Mouse (Mus musculus): Measurements from ENCODE around the gene Pcgf6. TPM values are rescaled to one million over a fixed set of nuclear protein-coding genes. Genes with fewer than 3 reads are reported as not detected.

Pcgf6 gene
- polyA plus RNA-seq, 1 experiment from 2014 or later, result 20.4 TPM

DNA sequence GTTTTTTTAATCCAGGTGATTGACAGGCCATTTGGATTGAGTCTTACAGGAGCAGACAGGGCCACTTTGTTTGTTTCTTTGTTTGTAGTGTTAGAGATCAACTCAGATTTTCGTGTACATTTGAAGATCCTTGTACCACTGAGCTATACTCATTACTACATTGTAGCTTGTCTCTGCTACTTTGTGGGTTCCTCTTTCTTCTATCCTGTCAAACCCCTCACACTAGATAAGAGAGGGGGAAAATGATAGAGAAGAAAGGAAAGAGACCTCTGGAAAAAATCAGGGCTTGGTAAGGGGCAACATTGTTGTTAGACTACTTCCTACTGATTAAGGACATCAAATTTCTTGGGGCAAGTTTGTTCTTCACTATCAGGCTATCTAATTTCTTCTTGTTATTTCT, 7.0 kb upstream of the Pcgf6 start:
- no peak for ATAC-seq
- H3K27me3 ChIP-seq (replicated peaks; ENCODE audit: control insufficient read depth, insufficient read depth, low read length), result no peaks in the 10 kb centered on the region
- H3K9ac ChIP-seq (ENCODE audit: low read length), result no peak overlapping the region
- no peak overlapping the region for H3K27ac ChIP-seq (ENCODE audit: low read depth, low read length)
- 68% methylated on average over 1 of the region's 1 CpGs for WGBS
- no peak overlapping the region for H3K4me2 ChIP-seq (ENCODE audit: low read length)
- H3K36me3 ChIP-seq (ENCODE audit: control insufficient read depth, insufficient read depth, low read length), result no peaks in the 10 kb centered on the region
- H3K4me3 ChIP-seq (ENCODE audit: low read depth, low read length), result no peak overlapping the region
- no peaks in the 10 kb centered on the region for H3K4me1 ChIP-seq (ENCODE audit: control insufficient read depth, insufficient read depth, low read length)
- H3K9me3 ChIP-seq (replicated peaks; ENCODE audit: control insufficient read depth, low read length), result no peaks in the 10 kb centered on the region
- DNase-seq (ENCODE audit: low spot score), result no peak

DNA sequence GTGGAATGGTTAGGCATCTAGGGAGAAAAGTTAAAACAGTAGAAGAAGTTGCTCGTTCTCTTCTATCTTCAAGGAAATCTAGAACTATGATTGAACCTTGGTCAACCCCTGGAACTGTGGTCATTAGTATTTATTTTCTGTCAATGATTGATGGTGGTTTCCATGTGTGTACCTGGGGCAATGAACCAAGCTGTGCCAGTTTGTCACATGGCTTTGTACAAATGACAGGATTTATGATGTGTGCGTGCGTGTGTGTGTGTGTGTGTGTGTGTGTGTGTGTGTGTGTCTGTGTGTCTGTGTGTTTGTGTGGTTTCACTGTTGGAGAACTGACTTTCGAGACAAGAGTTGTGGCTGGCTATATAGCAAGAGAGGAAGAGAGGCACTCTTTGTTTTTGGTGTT, 2.8 kb upstream of the Pcgf6 start:
- Histone ChIP-seq H3K27ac (ENCODE audit: low read depth, low read length) (no peak overlapping the region), H3K4me1 (ENCODE audit: control insufficient read depth, insufficient read depth, low read length) (peaks cover 11% of the 10 kb centered on the region), H3K4me3 (ENCODE audit: low read depth, low read length) (no peak overlapping the region), H3K36me3 (ENCODE audit: control insufficient read depth, insufficient read depth, low read length) (peaks cover under 1% of the 10 kb centered on the region; the same call in 1 of the 2 replicates), H3K9ac (ENCODE audit: low read length) (no peak overlapping the region), H3K4me2 (ENCODE audit: low read length) (no peak overlapping the region), H3K27me3 (replicated peaks; ENCODE audit: control insufficient read depth, insufficient read depth, low read length) (no peaks in the 10 kb centered on the region), H3K9me3 (replicated peaks; ENCODE audit: control insufficient read depth, low read length) (no peaks in the 10 kb centered on the region)
- 87% methylated on average over 4 of the region's 4 CpGs for WGBS
- no peak for ATAC-seq
- DNase-seq (ENCODE audit: low spot score), result no peak

DNA sequence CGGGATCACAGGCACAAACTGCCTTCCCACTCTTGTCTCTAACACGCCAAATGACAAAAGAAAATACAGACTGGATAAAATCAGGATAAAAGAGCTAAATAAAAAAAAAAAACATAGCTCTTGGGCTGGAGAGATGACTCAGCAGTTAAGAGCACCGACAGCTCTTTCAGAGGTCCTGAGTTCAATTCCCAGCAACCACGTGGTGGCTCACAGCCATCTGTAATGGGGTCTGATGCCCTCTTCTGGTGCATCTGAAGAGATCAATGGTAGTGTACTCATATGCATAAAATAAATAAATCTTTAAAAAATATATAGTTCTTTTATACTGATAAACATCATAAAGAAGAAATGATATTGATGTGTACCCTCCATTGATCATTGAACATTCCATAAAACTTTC, 2.2 kb upstream of the Pcgf6 start:
- peaks cover 4% of the 10 kb centered on the region; the same call in 1 of the 2 replicates for H3K36me3 ChIP-seq (ENCODE audit: control insufficient read depth, insufficient read depth, low read length)
- H3K9me3 ChIP-seq (replicated peaks; ENCODE audit: control insufficient read depth, low read length), result no peaks in the 10 kb centered on the region
- 82% methylated on average over 4 of the region's 4 CpGs for WGBS
- H3K27me3 ChIP-seq (replicated peaks; ENCODE audit: control insufficient read depth, insufficient read depth, low read length), result no peaks in the 10 kb centered on the region
- no peak overlapping the region for H3K27ac ChIP-seq (ENCODE audit: low read depth, low read length)
- DNase-seq (ENCODE audit: low spot score) (no peak), ATAC-seq (no peak)
- H3K4me3 ChIP-seq (ENCODE audit: low read depth, low read length), result no peak overlapping the region
- H3K4me1 ChIP-seq (ENCODE audit: control insufficient read depth, insufficient read depth, low read length), result peaks cover 11% of the 10 kb centered on the region
- no peak overlapping the region for H3K9ac ChIP-seq (ENCODE audit: low read length)
- no peak overlapping the region for H3K4me2 ChIP-seq (ENCODE audit: low read length)

DNA sequence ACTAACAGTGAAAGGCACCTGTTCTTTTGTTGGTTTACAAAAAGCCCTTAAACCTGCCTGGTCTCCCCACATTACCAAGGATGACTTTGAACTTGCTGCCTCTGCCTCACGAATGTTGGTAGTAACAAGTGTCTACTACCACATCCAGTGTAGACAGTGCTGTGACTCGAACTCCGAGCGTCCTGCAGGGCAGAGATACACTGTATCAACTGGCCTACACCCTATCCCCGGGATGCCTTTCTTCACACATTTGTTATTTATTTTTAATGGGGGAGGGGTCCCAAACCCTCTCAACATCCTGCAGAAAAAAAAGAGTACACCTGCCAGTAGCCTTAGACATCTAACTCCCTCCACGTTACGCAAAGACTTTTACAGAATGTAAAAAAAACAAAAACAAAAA, 866 bp downstream of the Pcgf6 start:
- Histone ChIP-seq H3K9ac (ENCODE audit: low read length) (peak overlapping the region; percentile 85), H3K4me3 (ENCODE audit: low read depth, low read length) (peak overlapping the region; percentile 82), H3K27me3 (replicated peaks; ENCODE audit: control insufficient read depth, insufficient read depth, low read length) (no peaks in the 10 kb centered on the region), H3K27ac (ENCODE audit: low read depth, low read length) (peak overlapping the region; percentile 94), H3K9me3 (replicated peaks; ENCODE audit: control insufficient read depth, low read length) (no peaks in the 10 kb centered on the region), H3K4me2 (ENCODE audit: low read length) (peak overlapping the region; percentile 71), H3K36me3 (ENCODE audit: control insufficient read depth, insufficient read depth, low read length) (peaks cover 30% of the 10 kb centered on the region), H3K4me1 (ENCODE audit: control insufficient read depth, insufficient read depth, low read length) (peaks cover 11% of the 10 kb centered on the region)
- DNase-seq (ENCODE audit: low spot score), result no peak
- peak; percentile 33; the same call in 1 of the 2 replicates for ATAC-seq
- WGBS, result 9% methylated on average over 7 of the region's 7 CpGs

GRCm38 (mm10) chr19:47049061-47049460, 1.6 kb downstream of the Pcgf6 start:
- H3K9ac ChIP-seq (ENCODE audit: low read length), result peak overlapping the region; percentile 32
- H3K4me3 ChIP-seq (ENCODE audit: low read depth, low read length), result peak overlapping the region; percentile 82; the same call in 1 of the 2 replicates
- peak overlapping the region; percentile 71 for H3K4me2 ChIP-seq (ENCODE audit: low read length)
- H3K27ac ChIP-seq (ENCODE audit: low read depth, low read length), result no peak overlapping the region
- H3K27me3 ChIP-seq (replicated peaks; ENCODE audit: control insufficient read depth, insufficient read depth, low read length), result no peaks in the 10 kb centered on the region
- peaks cover 34% of the 10 kb centered on the region for H3K36me3 ChIP-seq (ENCODE audit: control insufficient read depth, insufficient read depth, low read length)
- WGBS, result 64% methylated on average over 4 of the region's 4 CpGs
- H3K9me3 ChIP-seq (replicated peaks; ENCODE audit: control insufficient read depth, low read length), result no peaks in the 10 kb centered on the region
- peaks cover 11% of the 10 kb centered on the region for H3K4me1 ChIP-seq (ENCODE audit: control insufficient read depth, insufficient read depth, low read length)
- DNase-seq (ENCODE audit: low spot score) (no peak), ATAC-seq (no peak)

DNA sequence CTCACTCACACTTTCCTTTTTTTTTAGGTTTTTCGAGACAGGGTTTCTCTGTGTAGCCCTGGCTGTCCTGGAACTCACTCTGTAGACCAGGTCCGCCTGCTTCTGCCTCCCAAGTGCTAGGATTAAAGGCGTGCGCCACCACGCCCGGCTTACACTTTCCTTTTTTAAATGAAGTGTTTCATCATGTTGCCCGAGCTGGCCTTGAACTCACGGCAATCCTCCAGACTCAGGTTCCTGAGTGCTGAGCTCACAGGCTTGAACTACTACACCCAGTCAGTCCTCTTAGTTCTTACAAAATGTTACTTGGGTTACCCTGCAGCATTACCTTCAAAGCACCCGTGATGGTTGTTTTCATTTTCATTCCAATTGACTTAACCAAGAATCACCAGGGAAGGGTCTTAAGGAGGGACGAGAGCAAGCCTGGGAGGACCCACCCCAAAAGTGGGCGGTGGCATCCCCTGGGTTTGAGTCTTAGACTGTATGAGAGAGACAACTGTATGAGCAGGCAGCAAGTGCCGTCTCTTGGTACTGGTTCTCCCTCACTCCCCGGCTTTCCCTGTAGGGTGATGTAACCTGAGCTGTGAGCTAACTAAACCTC, 3.4 kb downstream of the Pcgf6 start:
- 86% methylated on average over 13 of the region's 13 CpGs for WGBS

DNA sequence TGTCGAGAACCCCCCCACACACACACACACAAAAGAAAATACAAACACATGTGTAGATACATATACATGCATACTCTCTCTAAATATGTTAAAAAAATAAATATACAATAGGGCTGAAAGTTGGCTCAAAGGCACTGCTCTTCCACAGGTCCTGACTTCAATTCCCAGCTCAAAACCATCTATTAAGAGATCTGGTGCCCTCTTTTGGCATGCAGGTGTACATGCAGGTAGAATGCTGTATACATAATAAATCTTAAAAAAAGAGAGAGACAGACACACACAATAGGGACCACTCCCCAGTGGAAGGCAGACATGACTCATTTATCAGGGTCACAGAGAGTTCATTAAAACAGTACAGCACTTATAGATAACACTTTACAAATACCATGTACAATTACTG, 4.4 kb downstream of the Pcgf6 start:
- no peak for DNase-seq (ENCODE audit: low spot score)
- Histone ChIP-seq H3K9ac (ENCODE audit: low read length) (no peak overlapping the region), H3K4me3 (ENCODE audit: low read depth, low read length) (no peak overlapping the region), H3K27me3 (replicated peaks; ENCODE audit: control insufficient read depth, insufficient read depth, low read length) (no peaks in the 10 kb centered on the region), H3K9me3 (replicated peaks; ENCODE audit: control insufficient read depth, low read length) (no peaks in the 10 kb centered on the region), H3K4me2 (ENCODE audit: low read length) (no peak overlapping the region), H3K4me1 (ENCODE audit: control insufficient read depth, insufficient read depth, low read length) (peaks cover 11% of the 10 kb centered on the region), H3K36me3 (ENCODE audit: control insufficient read depth, insufficient read depth, low read length) (peaks cover 46% of the 10 kb centered on the region), H3K27ac (ENCODE audit: low read depth, low read length) (no peak overlapping the region)
- 94% methylated on average over 1 of the region's 1 CpGs for WGBS
- ATAC-seq, result no peak

More for the DNA sequence above, 3.4 kb downstream of the Pcgf6 start:
- Histone ChIP-seq H3K4me2 (ENCODE audit: low read length) (no peak overlapping the region), H3K27ac (ENCODE audit: low read depth, low read length) (no peak overlapping the region), H3K9ac (ENCODE audit: low read length) (no peak overlapping the region), H3K4me3 (ENCODE audit: low read depth, low read length) (no peak overlapping the region), H3K9me3 (replicated peaks; ENCODE audit: control insufficient read depth, low read length) (no peaks in the 10 kb centered on the region), H3K27me3 (replicated peaks; ENCODE audit: control insufficient read depth, insufficient read depth, low read length) (no peaks in the 10 kb centered on the region), H3K36me3 (ENCODE audit: control insufficient read depth, insufficient read depth, low read length) (peaks cover 37% of the 10 kb centered on the region), H3K4me1 (ENCODE audit: control insufficient read depth, insufficient read depth, low read length) (peaks cover 11% of the 10 kb centered on the region)
- no peak for ATAC-seq
- no peak for DNase-seq (ENCODE audit: low spot score)

- ATAC-seq, result no peak
- no peaks in the 10 kb centered on the region for H3K27me3 ChIP-seq (replicated peaks; ENCODE audit: control insufficient read depth, insufficient read depth, low read length)
- H3K4me1 ChIP-seq (ENCODE audit: control insufficient read depth, insufficient read depth, low read length), result no peaks in the 10 kb centered on the region
- H3K9ac ChIP-seq (ENCODE audit: low read length), result no peak overlapping the region
- H3K9me3 ChIP-seq (replicated peaks; ENCODE audit: control insufficient read depth, low read length), result no peaks in the 10 kb centered on the region
- DNase-seq (ENCODE audit: low spot score), result peak; percentile 54
- no peak overlapping the region for H3K27ac ChIP-seq (ENCODE audit: low read depth, low read length)
- H3K36me3 ChIP-seq (ENCODE audit: control insufficient read depth, insufficient read depth, low read length), result peaks cover 71% of the 10 kb centered on the region
- H3K4me2 ChIP-seq (ENCODE audit: low read length), result no peak overlapping the region
- no peak overlapping the region for H3K4me3 ChIP-seq (ENCODE audit: low read depth, low read length)
- WGBS, result 79% methylated on average over 3 of the region's 3 CpGs
Measured at GRCm38 (mm10) chr19:47043608-47044007, 7.1 kb downstream of the Pcgf6 start.

GRCm38 (mm10) chr19:47040720-47041473, 9.8 kb downstream of the Pcgf6 start:
- 90% methylated on average over 3 of the region's 3 CpGs for WGBS
- Histone ChIP-seq H3K36me3 (ENCODE audit: control insufficient read depth, insufficient read depth, low read length) (peaks cover 68% of the 10 kb centered on the region), H3K27me3 (replicated peaks; ENCODE audit: control insufficient read depth, insufficient read depth, low read length) (no peaks in the 10 kb centered on the region), H3K27ac (ENCODE audit: low read depth, low read length) (no peak overlapping the region), H3K4me3 (ENCODE audit: low read depth, low read length) (no peak overlapping the region), H3K4me2 (ENCODE audit: low read length) (no peak overlapping the region), H3K4me1 (ENCODE audit: control insufficient read depth, insufficient read depth, low read length) (no peaks in the 10 kb centered on the region), H3K9me3 (replicated peaks; ENCODE audit: control insufficient read depth, low read length) (no peaks in the 10 kb centered on the region), H3K9ac (ENCODE audit: low read length) (no peak overlapping the region)
- ATAC-seq, result no peak
- no peak for DNase-seq (ENCODE audit: low spot score)

Measured in forebrain, embryonic 14.5 days (tissue).